26 mouse cellular contexts compared by ENCODE assay signal in genomic region chr7:126765540-126765939, GRCm38 (mm10). TPM values are rescaled to one million over a fixed set of nuclear protein-coding genes. Genes with fewer than 3 reads are reported as not detected.
DNase-seq lines count a peak whose midpoint lies in the region; ATAC-seq lines count a peak whose summit lies in the region.
"Had no signal": no experiment of that assay in that cellular context is flagged by ENCODE, and none has a peak within 500 bp of the region (broad histone marks: within the 10 kb centered on the region; RNA-seq: fewer than 3 reads in every experiment).

No protein-coding gene starts in this region.

- ATAC-seq in limb, embryonic 13.5 days (ENCODE audit: low FRiP score, low read depth) = no peak
- peak; percentile 16; the same call in 1 of the 2 replicates for ATAC-seq in liver, embryonic 12.5 days
- 0 out of 2 replicates have a peak, but pooled peaks have one; percentile 6 for ATAC-seq in megakaryocyte progenitor cell, adult 5-6 weeks (replicated peaks; ENCODE audit: poor library complexity)
- ATAC-seq: forebrain, embryonic 16.5 days had no signal

- peak; percentile 32 for DNase-seq in cerebellum, adult 11-12 months
- DNase-seq in cerebellum, adult 18-20 months = no peak
- DNase-seq in limb, embryonic 10.5 days (ENCODE audit: low spot score) = no peak
- DNase-seq in c-Kit-positive CD71-positive TER-119-positive erythroid progenitor cells, embryonic 14.5 days (ENCODE audit: low spot score) = no peak
- no peak for DNase-seq in adrenal gland, adult (ENCODE audit: inconsistent age in 2 of 2, low spot score in 1 of 2)
- DNase-seq: adrenal gland, postnatal 10 days; cerebellum, adult 11 months; embryo, embryonic 11 days; gastrocnemius, adult 2 months; heart, postnatal 36 days; kidney, adult 9 months; lung, postnatal 10 days; right cerebral cortex, postnatal 4 days had no signal

- no peak overlapping the region for H3K27ac ChIP-seq in limb, embryonic 13.5 days
- H3K27ac ChIP-seq in limb, embryonic 10.5 days = no peak overlapping the region
- H3K27ac ChIP-seq in liver, embryonic 12.5 days = no peak overlapping the region
- H3K27ac ChIP-seq: embryonic facial prominence, embryonic 12.5 days; forebrain, embryonic 10.5 days; gastrocnemius, adult 2 months; hindbrain, embryonic 13.5 days; limb, embryonic 12.5 days; midbrain, embryonic 12.5 days; neural tube, embryonic 13.5 days had no signal

- 89% methylated on average over 9 of the region's 9 CpGs for WGBS in limb, embryonic 13.5 days
- 91% methylated on average over 9 of the region's 9 CpGs for WGBS in limb, embryonic 10.5 days
- WGBS in liver, embryonic 12.5 days (ENCODE audit: insufficient replicate concordance) = 63% methylated on average over 9 of the region's 9 CpGs

- no peaks in the 10 kb centered on the region for H3K9me3 ChIP-seq in limb, embryonic 13.5 days
- H3K9me3 ChIP-seq in limb, embryonic 10.5 days (replicated peaks) = no peaks in the 10 kb centered on the region
- H3K9me3 ChIP-seq in liver, embryonic 12.5 days (replicated peaks) = no peaks in the 10 kb centered on the region
- H3K9me3 ChIP-seq: embryonic facial prominence, embryonic 12.5 days; forebrain, embryonic 10.5 days; G1E; hindbrain, embryonic 13.5 days; limb, embryonic 12.5 days; midbrain, embryonic 12.5 days; neural tube, embryonic 13.5 days had no signal

- peaks cover 78% of the 10 kb centered on the region for H3K36me3 ChIP-seq in limb, embryonic 13.5 days
- H3K36me3 ChIP-seq in limb, embryonic 10.5 days = peaks cover 95% of the 10 kb centered on the region
- peaks cover 82% of the 10 kb centered on the region for H3K36me3 ChIP-seq in liver, embryonic 12.5 days

- peaks cover 20% of the 10 kb centered on the region for H3K4me1 ChIP-seq in limb, embryonic 13.5 days
- H3K4me1 ChIP-seq in limb, embryonic 10.5 days = peaks cover 25% of the 10 kb centered on the region
- H3K4me1 ChIP-seq in liver, embryonic 12.5 days = peaks cover 57% of the 10 kb centered on the region

- H3K27me3 ChIP-seq in limb, embryonic 13.5 days = no peaks in the 10 kb centered on the region
- H3K27me3 ChIP-seq in limb, embryonic 10.5 days (ENCODE audit: low read depth, poor library complexity, severe bottlenecking) = no peaks in the 10 kb centered on the region
- H3K27me3 ChIP-seq in liver, embryonic 12.5 days (replicated peaks) = no peaks in the 10 kb centered on the region
- H3K27me3 ChIP-seq: CH12.LX; embryonic facial prominence, embryonic 12.5 days; hindbrain, embryonic 13.5 days; limb, embryonic 12.5 days; midbrain, embryonic 12.5 days; neural tube, embryonic 13.5 days had no signal

- H3K9ac ChIP-seq in limb, embryonic 13.5 days = peak overlapping the region; percentile 13; the same call in 1 of the 2 replicates
- 0 out of 2 replicates have a peak overlapping the region, but pooled peaks have one; percentile 2 for H3K9ac ChIP-seq in liver, embryonic 12.5 days
- H3K9ac ChIP-seq: embryonic facial prominence, embryonic 12.5 days; limb, embryonic 12.5 days; midbrain, embryonic 12.5 days; neural tube, embryonic 13.5 days had no signal

- no peak overlapping the region for H3K4me2 ChIP-seq in limb, embryonic 13.5 days (replicated peaks)
- no peak overlapping the region for H3K4me2 ChIP-seq in liver, embryonic 12.5 days
- H3K4me2 ChIP-seq: embryonic facial prominence, embryonic 12.5 days; hindbrain, embryonic 13.5 days; limb, embryonic 12.5 days; midbrain, embryonic 12.5 days; neural tube, embryonic 13.5 days had no signal

- no peak overlapping the region for H3K4me3 ChIP-seq in limb, embryonic 13.5 days
- no peak overlapping the region for H3K4me3 ChIP-seq in limb, embryonic 10.5 days
- H3K4me3 ChIP-seq in liver, embryonic 12.5 days = no peak overlapping the region
- H3K4me3 ChIP-seq: embryonic facial prominence, embryonic 12.5 days; forebrain, embryonic 10.5 days; gastrocnemius, adult 2 months; hindbrain, embryonic 13.5 days; limb, embryonic 12.5 days; midbrain, embryonic 12.5 days; neural tube, embryonic 13.5 days had no signal

RNA-seq across cellular contexts. Expression of gene Gdpd3, which starts 0.6 kb away (rescaled TPM):
- polyA plus RNA-seq in limb, embryonic 13.5 days (2015; fragmentation: Nextera tagmentation; extraction: Ambion mirVana) = 1.7 and 2.1 TPM in 2 replicates
- 0.83 and 1.5 TPM in 2 replicates for polyA plus RNA-seq in limb, embryonic 10.5 days (2016; fragmentation: Nextera tagmentation; extraction: Ambion mirVana)
- 0.54 and 0.78 TPM in 2 replicates for polyA plus RNA-seq in liver, embryonic 12.5 days (2016; fragmentation: Nextera tagmentation; extraction: Ambion mirVana)
- 8.4 and 13.3 TPM in 2 replicates for total RNA-seq in megakaryocyte progenitor cell, adult 5-6 weeks (2015)
- 7.1 and 7.7 TPM in 2 replicates for total RNA-seq in megakaryocyte progenitor cell, adult 5-6 weeks (2017)
- total RNA-seq: midbrain, postnatal 0 days had no signal

RNA-seq across cellular contexts. Expression of gene Mapk3, which starts 6.1 kb away (rescaled TPM):
- 49.6 and 50.3 TPM in 2 replicates for polyA plus RNA-seq in limb, embryonic 13.5 days (2015; fragmentation: Nextera tagmentation; extraction: Ambion mirVana)
- 47.3 and 55.9 TPM in 2 replicates for polyA plus RNA-seq in limb, embryonic 10.5 days (2016; fragmentation: Nextera tagmentation; extraction: Ambion mirVana)
- polyA plus RNA-seq in liver, embryonic 12.5 days (2016; fragmentation: Nextera tagmentation; extraction: Ambion mirVana) = 23.7 and 25.0 TPM in 2 replicates
- total RNA-seq in megakaryocyte progenitor cell, adult 5-6 weeks (2015) = 86.5 and 106 TPM in 2 replicates
- 36.0 and 41.3 TPM in 2 replicates for total RNA-seq in megakaryocyte progenitor cell, adult 5-6 weeks (2017)

RNA-seq across cellular contexts. Expression of gene Ypel3, which starts 11.2 kb away (rescaled TPM):
- 114 and 121 TPM in 2 replicates for polyA plus RNA-seq in limb, embryonic 13.5 days (2015; fragmentation: Nextera tagmentation; extraction: Ambion mirVana)
- polyA plus RNA-seq in limb, embryonic 10.5 days (2016; fragmentation: Nextera tagmentation; extraction: Ambion mirVana) = 51.7 and 84.9 TPM in 2 replicates
- 77.2 and 78.5 TPM in 2 replicates for polyA plus RNA-seq in liver, embryonic 12.5 days (2016; fragmentation: Nextera tagmentation; extraction: Ambion mirVana)
- 25.4 and 32.4 TPM in 2 replicates for total RNA-seq in megakaryocyte progenitor cell, adult 5-6 weeks (2015)
- 11.8 and 15.1 TPM in 2 replicates for total RNA-seq in megakaryocyte progenitor cell, adult 5-6 weeks (2017)

RNA-seq across cellular contexts. Expression of gene Tbx6, which starts 15.7 kb away (rescaled TPM):
- 0.53 and 0.64 TPM in 2 replicates for polyA plus RNA-seq in limb, embryonic 13.5 days (2015; fragmentation: Nextera tagmentation; extraction: Ambion mirVana)
- 0.23 and 0.53 TPM in 2 replicates for polyA plus RNA-seq in limb, embryonic 10.5 days (2016; fragmentation: Nextera tagmentation; extraction: Ambion mirVana)
- polyA plus RNA-seq in liver, embryonic 12.5 days (2016; fragmentation: Nextera tagmentation; extraction: Ambion mirVana) = 0.33 and 0.50 TPM in 2 replicates
- total RNA-seq in megakaryocyte progenitor cell, adult 5-6 weeks (2015) = 0.34 and 0.42 TPM in 2 replicates
- 0.14 TPM in 1 of 2 replicates, not detected in the other for total RNA-seq in megakaryocyte progenitor cell, adult 5-6 weeks (2017)

RNA-seq across cellular contexts. Expression of gene Ppp4c, which starts 26.8 kb away (rescaled TPM):
- 287 and 322 TPM in 2 replicates for polyA plus RNA-seq in limb, embryonic 13.5 days (2015; fragmentation: Nextera tagmentation; extraction: Ambion mirVana)
- polyA plus RNA-seq in limb, embryonic 10.5 days (2016; fragmentation: Nextera tagmentation; extraction: Ambion mirVana) = 450 and 462 TPM in 2 replicates
- 191 and 205 TPM in 2 replicates for polyA plus RNA-seq in liver, embryonic 12.5 days (2016; fragmentation: Nextera tagmentation; extraction: Ambion mirVana)
- 209 and 216 TPM in 2 replicates for total RNA-seq in megakaryocyte progenitor cell, adult 5-6 weeks (2015)
- total RNA-seq in megakaryocyte progenitor cell, adult 5-6 weeks (2017) = 113 and 131 TPM in 2 replicates
